Mouse (Mus musculus): ENCODE data around the gene Gm42372.

Gene Gm42372

GRCm38 (mm10) chr7:17026710-17027587, 44.1 kb downstream of the Gm42372 start:
- ATAC-seq (ENCODE audit: insufficient number of reproducible peaks, low FRiP score, low TSS enrichment): peak; percentile 64

- ATAC-seq (ENCODE audit: insufficient number of reproducible peaks, low FRiP score, low TSS enrichment): peak; percentile 62
Observed at GRCm38 (mm10) chr7:17027588-17028343, 44.9 kb downstream of the Gm42372 start, which contains the start of gene Ppp5c. Gene Ppp5c (minus strand): TSS chr7:17027924.

- no peak for ATAC-seq (ENCODE audit: insufficient number of reproducible peaks, low FRiP score, low TSS enrichment)
Observed at GRCm38 (mm10) chr7:17028923-17029322, 46.0 kb downstream of the Gm42372 start.

GRCm38 (mm10) chr7:17030239-17030638, 47.4 kb downstream of the Gm42372 start:
- ATAC-seq (ENCODE audit: insufficient number of reproducible peaks, low FRiP score, low TSS enrichment): no peak
